Mouse (Mus musculus) liver, embryonic 14.5 days (tissue): ENCODE measurements around the gene Selplg.

Experiments
- CTCF ChIP-seq: IDR thresholded peaks from 2 replicates; pipeline ENCODE4 v1.5.1; 2016; ENCODE audit warnings: antibody characterized with exemption, low read depth, control low read depth
- EP300 ChIP-seq: IDR thresholded peaks from 2 replicates; pipeline ENCODE4 v1.6.1; 2016; ENCODE audit warnings: antibody characterized with exemption, low read depth

DNA sequence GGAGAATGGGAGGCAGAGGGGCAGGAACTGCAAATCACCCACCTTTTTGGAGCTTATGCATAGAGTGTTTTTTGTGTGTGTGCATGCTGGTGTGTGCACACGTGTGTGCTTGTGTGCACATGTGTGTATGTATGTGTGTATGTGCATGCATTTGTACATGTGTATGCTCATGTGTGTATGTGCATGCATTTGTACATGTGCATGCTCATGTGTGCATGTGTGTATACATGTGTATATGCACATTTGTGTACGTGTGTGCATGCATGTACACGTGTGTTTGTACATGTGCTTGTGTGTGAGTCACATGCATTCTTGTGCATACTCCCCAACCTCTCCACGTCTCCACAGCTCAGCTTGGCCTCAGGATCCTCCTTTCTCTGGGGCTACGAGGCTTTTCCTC is 1.6 kb downstream of the Selplg start:
- TF ChIP-seq EP300 (no peak), CTCF (no peak)
